Mouse (Mus musculus): Measurements from ENCODE around the gene Cfdp1.
A peak's percentile ranks its signal among the peaks of the same experiment; 100 is the strongest.

The Cfdp1 gene

GRCm38 (mm10) chr8:111769296-111769695, 84.8 kb downstream of the Cfdp1 start:
- DNase-seq (ENCODE audit: low spot score in 2 of 2), result no peak

DNA sequence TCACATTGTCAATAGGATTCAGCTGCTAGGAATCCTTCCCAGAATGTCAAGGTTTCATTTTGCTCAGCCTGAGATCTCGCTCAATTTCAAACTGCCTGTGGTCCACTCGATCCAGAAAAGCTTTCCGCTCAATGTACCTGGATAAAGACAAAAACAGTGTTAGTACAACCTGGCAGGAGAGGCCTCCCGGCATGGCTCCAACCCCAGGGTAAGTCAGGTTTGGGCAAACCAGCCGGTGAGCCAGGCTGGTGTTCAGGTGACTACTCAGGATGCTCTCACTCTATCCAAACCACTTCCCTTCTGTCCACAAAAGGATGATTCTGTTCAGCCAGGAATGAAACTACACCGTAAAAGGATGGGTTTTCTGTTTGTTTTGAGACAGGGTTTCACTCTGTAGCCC, 85.4 kb downstream of the Cfdp1 start:
- no peak for DNase-seq (ENCODE audit: low spot score in 2 of 2)

GRCm38 (mm10) chr8:111765616-111766015, 88.5 kb downstream of the Cfdp1 start:
- no peak for DNase-seq (ENCODE audit: low spot score in 2 of 2)

GRCm38 (mm10) chr8:111765096-111765495, 89.0 kb downstream of the Cfdp1 start:
- DNase-seq (ENCODE audit: low spot score in 2 of 2), result no peak

- DNase-seq (ENCODE audit: low spot score in 2 of 2), result no peak
These were observed 93.4 kb downstream of the Cfdp1 start for GRCm38 (mm10) chr8:111760708-111761107.

DNA sequence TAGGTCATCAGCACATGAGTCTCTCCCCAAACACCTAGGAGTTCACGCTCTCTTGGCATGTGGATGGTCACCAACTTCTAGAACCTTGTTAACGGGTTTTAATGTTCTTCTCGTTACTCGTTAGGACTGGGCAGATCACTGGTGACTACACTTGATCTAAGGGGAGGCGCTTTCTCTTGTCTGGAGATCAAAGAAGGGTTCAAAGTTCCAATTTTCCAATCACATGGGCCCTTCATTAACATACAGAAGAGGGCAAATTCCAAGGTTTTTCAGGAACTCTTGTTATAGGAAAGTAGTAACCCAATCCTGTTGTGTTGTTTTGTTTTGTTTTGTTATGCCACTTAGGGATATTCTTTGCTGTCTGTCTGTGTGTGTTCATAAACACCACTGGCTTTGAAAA, 95.3 kb downstream of the Cfdp1 start:
- DNase-seq (ENCODE audit: low spot score in 2 of 2), result no peak

- DNase-seq (ENCODE audit: low spot score in 2 of 2), result no peak
These were observed 96.5 kb downstream of the Cfdp1 start for GRCm38 (mm10) chr8:111757599-111757998.

- DNase-seq (ENCODE audit: low spot score in 2 of 2), result no peak
These were observed 99.4 kb downstream of the Cfdp1 start for GRCm38 (mm10) chr8:111754736-111755135.

GRCm38 (mm10) chr8:111754088-111754487, 100.0 kb downstream of the Cfdp1 start:
- no peak for DNase-seq (ENCODE audit: low spot score in 2 of 2)

GRCm38 (mm10) chr8:111748766-111749165, 105.3 kb downstream of the Cfdp1 start:
- no peak for DNase-seq (ENCODE audit: low spot score in 2 of 2)

- no peak for DNase-seq (ENCODE audit: low spot score in 2 of 2)
These were observed 106.0 kb downstream of the Cfdp1 start for GRCm38 (mm10) chr8:111747866-111748649.

GRCm38 (mm10) chr8:111746582-111747465, 107.3 kb downstream of the Cfdp1 start:
- DNase-seq (ENCODE audit: low spot score in 2 of 2), result no peak

- DNase-seq (ENCODE audit: low spot score in 2 of 2), result peak; percentile 86 to 89
These were observed 108.3 kb downstream of the Cfdp1 start for GRCm38 (mm10) chr8:111745591-111746418.

DNA sequence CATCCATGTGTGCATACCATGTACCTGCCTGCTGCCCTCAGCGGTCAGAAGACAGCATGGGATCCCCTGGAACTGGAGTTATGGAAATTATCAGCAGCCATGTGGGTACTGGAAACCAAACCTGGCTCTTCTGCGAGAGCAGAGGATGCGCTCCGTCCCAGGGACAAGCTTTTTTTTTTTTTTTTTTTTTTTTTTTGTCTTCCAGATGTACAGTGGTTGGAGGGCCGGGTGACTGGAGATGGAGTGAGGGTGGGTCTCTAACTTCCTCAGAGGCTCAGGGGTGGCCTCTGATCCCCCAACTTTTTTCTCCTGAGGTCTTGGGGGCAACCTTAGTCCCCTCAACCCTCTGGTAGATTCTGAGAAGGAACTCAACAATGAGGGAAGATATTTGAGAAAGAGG, 109.0 kb downstream of the Cfdp1 start:
- DNase-seq (ENCODE audit: low spot score in 2 of 2), result no peak

DNA sequence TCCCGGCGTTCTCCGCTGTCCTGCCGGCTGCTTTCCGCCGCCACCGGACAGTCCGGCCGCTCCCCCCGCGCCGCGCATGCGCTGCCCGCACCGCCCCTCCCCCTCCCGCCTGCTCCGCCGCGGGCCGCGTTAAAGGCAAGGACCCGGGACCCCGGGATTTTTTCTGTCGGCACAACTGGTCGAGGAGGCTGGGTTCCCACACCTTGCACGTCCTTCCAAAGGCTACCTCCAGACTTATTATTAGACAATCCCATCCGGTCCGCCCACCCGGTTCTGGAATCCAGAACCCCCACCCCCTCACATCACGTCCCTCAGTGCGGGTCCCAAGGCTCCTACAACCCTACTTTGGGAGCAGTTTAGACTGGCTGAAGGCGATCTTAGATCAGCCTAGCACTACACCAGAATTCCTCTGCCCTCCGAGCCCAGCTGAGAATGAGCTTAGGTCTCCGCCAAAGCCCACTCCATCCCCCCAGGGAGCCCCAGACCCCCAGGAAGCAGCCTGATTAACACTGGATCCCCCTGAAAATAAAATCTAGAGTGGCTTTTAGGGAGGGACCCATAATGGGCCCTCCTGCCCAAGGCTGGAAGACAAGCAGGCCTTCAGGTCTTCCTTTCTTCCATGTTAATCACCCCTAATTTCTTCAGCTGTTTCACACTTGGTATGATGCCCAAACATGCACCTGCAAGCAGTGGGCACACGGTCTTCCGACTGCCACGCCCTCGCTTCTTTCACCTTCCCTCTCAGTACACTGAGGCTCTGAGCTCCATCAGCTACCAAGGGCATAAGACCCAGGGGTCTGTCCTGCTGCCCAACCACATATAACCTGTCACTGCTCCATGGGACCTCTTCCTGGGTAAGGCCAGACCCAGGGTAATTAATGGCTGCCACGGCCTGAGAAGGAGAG, 110.0 kb downstream of the Cfdp1 start, which contains the start of gene Bcar1:
Gene Bcar1 (minus strand): TSS at position 18 of the 905 bp plus-strand sequence.
- DNase-seq (ENCODE audit: low spot score in 2 of 2), result peak; percentile 83 to 88

DNA sequence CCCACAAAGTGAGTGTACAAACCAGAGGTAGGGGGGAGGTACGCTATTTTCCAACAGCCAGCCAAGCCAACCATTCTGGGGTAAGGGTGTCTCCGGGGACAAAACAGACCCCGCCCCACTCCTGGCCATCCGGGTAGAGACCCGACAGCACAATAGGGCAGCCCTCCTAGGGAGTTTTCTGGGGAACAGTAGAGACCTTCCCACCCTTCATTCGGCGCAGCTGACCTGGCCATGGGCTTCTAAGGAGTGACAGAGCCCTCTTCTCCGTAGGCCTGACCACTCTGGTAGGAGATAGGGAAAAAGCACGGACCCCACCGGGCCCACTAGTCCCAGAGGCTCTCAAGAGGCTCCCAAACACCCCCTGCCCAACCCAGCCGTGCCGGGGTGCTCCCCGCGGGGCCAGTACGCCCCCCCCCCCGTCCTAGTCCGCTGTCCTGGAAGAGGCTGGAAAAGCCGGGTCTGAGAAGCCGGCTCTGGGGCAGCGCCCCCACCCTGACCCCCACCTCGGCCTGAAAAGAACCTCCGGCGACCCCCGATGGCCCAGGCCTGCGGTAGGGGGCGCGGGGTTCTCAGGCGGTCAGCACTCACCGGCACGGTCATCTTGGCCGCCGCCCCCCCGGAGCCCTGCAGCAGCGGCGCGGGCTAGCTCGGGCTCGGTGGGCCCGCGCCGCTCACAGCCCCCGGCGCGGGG, 110.8 kb downstream of the Cfdp1 start:
- DNase-seq (ENCODE audit: low spot score in 2 of 2), result no peak

DNA sequence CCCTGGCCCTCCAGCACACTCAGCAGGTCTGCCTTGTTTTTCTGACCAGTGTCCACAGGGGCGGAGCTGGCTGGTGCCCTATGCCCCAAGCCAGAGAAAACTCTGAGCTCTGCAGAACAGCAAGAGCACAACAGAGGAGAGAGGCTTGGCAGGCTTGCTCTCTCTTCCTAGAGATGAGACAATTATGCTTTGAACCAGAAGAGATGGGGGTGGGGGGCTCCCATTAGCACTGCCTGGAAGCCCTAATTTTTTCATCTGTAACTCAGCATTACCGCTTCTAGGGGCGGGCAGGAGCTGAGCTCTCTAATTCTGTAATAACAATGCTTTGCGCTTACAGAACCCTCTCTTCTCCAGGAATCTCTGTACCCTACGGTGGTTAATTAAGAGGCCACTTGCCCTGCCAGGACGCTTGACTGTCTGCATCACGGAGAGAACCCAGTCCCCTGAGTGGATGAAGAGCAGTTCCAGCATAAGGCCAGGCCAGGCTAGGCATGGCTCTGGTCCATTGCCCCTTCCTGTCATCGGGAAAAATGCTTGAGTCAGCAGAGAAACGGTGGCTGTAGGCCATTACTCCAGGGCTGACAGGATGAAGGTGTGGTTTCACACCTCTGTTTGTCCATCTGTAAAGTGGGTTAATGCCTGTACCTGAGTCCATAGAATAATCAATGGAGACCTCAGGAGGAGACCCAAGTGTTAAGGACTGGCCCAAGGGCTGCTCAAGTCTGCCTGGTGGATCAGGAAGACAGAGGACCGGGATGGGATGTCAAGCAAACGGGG, 111.6 kb downstream of the Cfdp1 start:
- DNase-seq (ENCODE audit: low spot score in 2 of 2), result peak; percentile 68 to 73

DNA sequence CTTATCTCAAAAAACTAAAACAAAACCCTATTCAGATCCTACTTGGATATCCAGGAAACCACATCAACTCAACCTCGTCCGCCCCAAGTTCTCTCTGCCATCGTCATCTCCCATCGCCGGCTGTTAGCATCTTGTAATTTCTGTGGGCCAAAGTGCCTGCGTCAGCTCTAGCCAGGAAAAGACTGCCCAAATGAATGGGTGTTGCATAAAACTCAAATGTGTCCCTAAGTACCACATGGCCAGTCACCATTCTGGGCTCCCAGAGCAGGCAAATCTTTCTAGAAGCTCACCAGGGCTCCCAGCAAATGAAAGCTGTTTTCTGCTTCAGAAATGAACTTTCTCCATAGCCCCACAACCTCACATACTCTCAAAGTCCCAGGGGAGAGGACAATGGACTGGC, 112.5 kb downstream of the Cfdp1 start:
- peak in 1 of 2 experiments; percentile 50 for DNase-seq (ENCODE audit: low spot score in 2 of 2)

- no peak for DNase-seq (ENCODE audit: low spot score in 2 of 2)
These were observed 113.1 kb downstream of the Cfdp1 start for GRCm38 (mm10) chr8:111740994-111741393.

Measured in right cerebral cortex, postnatal 10 days (tissue).